ENCODE assay signal across 7 mouse cellular contexts in genomic region chr5:90588708-90589595, GRCm38 (mm10). TPM values are rescaled to one million over a fixed set of nuclear protein-coding genes. Genes with fewer than 3 reads are reported as not detected.
DNase-seq lines count a peak whose midpoint lies in the region; ATAC-seq lines count a peak whose summit lies in the region.

No protein-coding gene starts in this region.

- peak overlapping the region; percentile 70 for H3K4me2 ChIP-seq in intestine, embryonic 14.5 days (ENCODE audit: low read length)

- H3K27me3 ChIP-seq in intestine, embryonic 14.5 days (replicated peaks; ENCODE audit: control insufficient read depth, insufficient read depth, low read length), result no peaks in the 10 kb centered on the region
- H3K27me3 ChIP-seq in megakaryocyte, embryonic 14.5 days (replicated peaks), result no peaks in the 10 kb centered on the region

- WGBS in intestine, embryonic 14.5 days, result 25% methylated on average over 25 of the region's 25 CpGs

- no peaks in the 10 kb centered on the region for H3K36me3 ChIP-seq in intestine, embryonic 14.5 days (ENCODE audit: control insufficient read depth, insufficient read depth, low read length)
- no peaks in the 10 kb centered on the region for H3K36me3 ChIP-seq in megakaryocyte, embryonic 14.5 days (replicated peaks; ENCODE audit: low read length)

- no peak overlapping the region for H3K27ac ChIP-seq in intestine, embryonic 14.5 days (ENCODE audit: low read depth)

- DNase-seq in adrenal gland, adult 8-10 months, result peak; percentile 16
- DNase-seq in embryo, embryonic 10.5 days (ENCODE audit: low spot score), result peak; percentile 86
- DNase-seq in gastrocnemius, postnatal 14 days, result peak; percentile 45
- peak; percentile 85 for DNase-seq in intestine, embryonic 14.5 days (ENCODE audit: low spot score)
- peak; percentile 67 to 94 for DNase-seq in left cerebral cortex, adult 9 months (ENCODE audit: low spot score in 2 of 2)
- DNase-seq in right cerebral cortex, adult 2 months (ENCODE audit: low spot score in 2 of 2), result peak; percentile 83 to 93

- peak overlapping the region; percentile 33 for H3K4me3 ChIP-seq in intestine, embryonic 14.5 days (ENCODE audit: low read depth, low read length)
- H3K4me3 ChIP-seq in megakaryocyte, embryonic 14.5 days (replicated peaks), result peak overlapping the region; percentile 91

- ATAC-seq in intestine, embryonic 14.5 days (replicated peaks; ENCODE audit: low FRiP score, low TSS enrichment, low read depth), result peak; percentile 53; the same call in 1 of the 2 replicates

- H3K4me1 ChIP-seq in intestine, embryonic 14.5 days (replicated peaks; ENCODE audit: control insufficient read depth, insufficient read depth, low read length), result no peaks in the 10 kb centered on the region
- H3K4me1 ChIP-seq in megakaryocyte, embryonic 14.5 days, result peaks cover 33% of the 10 kb centered on the region

- no peaks in the 10 kb centered on the region for H3K9me3 ChIP-seq in intestine, embryonic 14.5 days (ENCODE audit: control insufficient read depth, low read length)
- no peaks in the 10 kb centered on the region for H3K9me3 ChIP-seq in megakaryocyte, embryonic 14.5 days

- 0 out of 2 replicates have a peak overlapping the region, but pooled peaks have one; percentile 37 for H3K9ac ChIP-seq in intestine, embryonic 14.5 days (ENCODE audit: low read length)

- intact Hi-C loops in gastrocnemius, postnatal 14 days (cut with DNase I; ENCODE audit: low total_unique reads), result no loop called here

RNA-seq across cellular contexts. Expression of gene 5830473C10Rik, which starts 28.0 kb away (rescaled TPM):
- not detected for total RNA-seq in adrenal gland, adult 8-10 months (2022)
- total RNA-seq in gastrocnemius, postnatal 14 days (2021), result not detected
- 0.18 and 0.20 TPM in 2 replicates for polyA plus RNA-seq in intestine, embryonic 14.5 days (2014; fragmentation: Nextera tagmentation; extraction: Ambion mirVana)
- 0.73 and 2.2 TPM in 2 replicates for polyA plus RNA-seq in megakaryocyte, embryonic 14.5 days (2012; ENCODE audit: insufficient read depth, low replicate concordance)

RNA-seq across cellular contexts. Expression of gene Rassf6, which starts 51.5 kb away (rescaled TPM):
- 1 to 10 TPM in 3 of 4 experiments, under 1 TPM in 1; 0.46 to 2.0 (median 1.7) TPM for total RNA-seq in adrenal gland, adult 8-10 months (2022)
- not detected for total RNA-seq in gastrocnemius, postnatal 14 days (2021)
- polyA plus RNA-seq in intestine, embryonic 14.5 days (2014; fragmentation: Nextera tagmentation; extraction: Ambion mirVana), result 11.7 and 12.0 TPM in 2 replicates
- polyA plus RNA-seq in megakaryocyte, embryonic 14.5 days (2012; ENCODE audit: insufficient read depth, low replicate concordance), result not detected in 2 replicates

Comparison
In these comparisons a context has a peak if more than half of its experiments do, and no peak if none do; other contexts are left out.
1. DNase-seq: peak in every context shown above with its lines; median percentile 88 in right cerebral cortex, adult 2 months; 86 in embryo, embryonic 10.5 days; 85 in intestine, embryonic 14.5 days; 80 in left cerebral cortex, adult 9 months; 45 in gastrocnemius, postnatal 14 days; 16 in adrenal gland, adult 8-10 months.